Mouse (Mus musculus) cerebellum, postnatal 25 days (tissue): ENCODE measurements around the gene Gdf1.

Experiments used
- DNase-seq, 2 experiments: peaks; one replicate each; pipeline ENCODE4 v3.0.0; 2021; ENCODE audit warnings: mixed read lengths in 2 of 2

Gene Gdf1

DNA sequence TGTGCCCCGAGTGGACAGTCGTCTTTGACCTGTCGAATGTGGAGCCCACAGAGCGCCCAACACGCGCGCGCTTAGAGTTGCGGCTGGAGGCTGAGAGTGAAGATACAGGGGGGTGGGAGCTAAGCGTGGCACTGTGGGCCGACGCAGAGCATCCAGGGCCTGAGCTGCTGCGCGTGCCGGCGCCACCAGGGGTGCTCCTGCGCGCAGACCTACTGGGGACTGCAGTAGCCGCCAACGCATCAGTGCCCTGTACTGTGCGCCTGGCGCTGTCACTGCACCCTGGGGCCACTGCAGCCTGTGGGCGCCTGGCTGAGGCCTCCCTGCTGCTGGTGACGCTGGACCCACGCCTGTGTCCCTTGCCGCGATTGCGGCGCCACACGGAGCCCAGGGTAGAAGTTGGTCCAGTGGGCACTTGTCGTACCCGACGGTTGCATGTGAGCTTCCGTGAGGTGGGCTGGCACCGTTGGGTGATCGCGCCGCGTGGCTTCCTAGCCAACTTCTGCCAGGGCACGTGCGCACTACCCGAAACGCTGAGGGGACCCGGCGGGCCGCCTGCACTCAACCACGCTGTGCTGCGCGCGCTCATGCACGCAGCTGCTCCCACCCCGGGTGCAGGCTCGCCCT is 1.2 kb downstream of the Gdf1 start:
- peak; percentile 67 to 69 for DNase-seq

DNA sequence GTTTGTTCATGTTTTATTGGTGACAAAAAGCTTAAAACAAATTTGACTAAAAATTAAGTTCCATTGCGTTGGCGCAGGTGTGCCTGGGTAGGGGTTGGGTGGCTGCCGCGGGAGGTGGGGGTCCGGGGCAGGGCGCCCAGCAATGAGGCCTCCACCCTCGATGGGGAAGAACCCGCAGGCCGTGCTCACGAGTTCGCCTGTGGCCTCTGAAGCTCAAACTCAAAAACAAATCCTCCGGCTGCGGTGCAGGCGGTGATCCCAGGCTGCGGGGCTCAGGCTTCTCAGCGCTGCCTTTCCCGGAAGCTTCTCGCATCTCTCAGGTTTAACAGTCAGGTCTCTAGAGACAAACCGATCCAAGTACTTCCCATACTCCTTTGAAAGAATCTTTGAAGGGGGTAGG is 1.9 kb downstream of the Gdf1 start:
- DNase-seq, result peak; percentile 49 to 56

DNA sequence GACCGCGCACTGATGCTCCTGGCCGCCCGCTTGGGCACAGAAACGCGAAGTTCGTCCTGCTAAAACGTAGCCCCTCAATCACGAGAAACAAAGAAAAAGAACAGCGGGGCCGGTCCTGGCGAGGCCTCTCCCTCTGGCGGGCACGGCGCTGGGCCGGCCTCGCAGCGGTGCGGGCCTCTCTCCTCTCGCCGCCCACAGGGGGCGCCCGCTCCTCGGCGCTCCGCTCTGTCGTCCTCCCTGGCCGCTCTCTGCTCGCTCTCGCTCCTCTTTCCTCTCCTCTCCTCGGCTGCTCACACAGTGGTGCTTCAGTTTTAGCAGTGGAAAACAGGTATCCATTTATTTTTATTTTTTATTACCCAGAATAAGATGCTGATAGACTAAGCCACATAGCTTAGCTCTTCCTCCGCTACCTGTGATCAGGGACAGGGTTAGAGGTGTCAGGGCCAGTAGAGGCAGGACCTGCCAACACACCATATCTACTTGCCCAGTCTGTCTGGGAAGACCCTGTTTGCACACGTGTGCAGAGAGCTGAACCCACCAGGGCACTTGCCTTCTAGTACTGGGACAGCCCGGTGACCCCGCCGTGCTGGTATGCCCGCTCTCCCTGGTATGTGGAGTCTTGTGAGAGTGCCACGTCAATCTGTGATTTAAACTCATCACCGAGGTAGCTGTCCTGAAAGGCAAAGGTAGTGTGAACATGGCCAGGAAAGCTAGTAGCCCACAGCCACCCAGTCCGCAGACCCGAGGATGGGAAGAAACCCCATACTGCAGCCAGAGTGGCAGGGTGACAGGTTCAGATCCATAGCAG is 2.7 kb downstream of the Gdf1 start:
- DNase-seq, result peak; percentile 91 to 93

DNA sequence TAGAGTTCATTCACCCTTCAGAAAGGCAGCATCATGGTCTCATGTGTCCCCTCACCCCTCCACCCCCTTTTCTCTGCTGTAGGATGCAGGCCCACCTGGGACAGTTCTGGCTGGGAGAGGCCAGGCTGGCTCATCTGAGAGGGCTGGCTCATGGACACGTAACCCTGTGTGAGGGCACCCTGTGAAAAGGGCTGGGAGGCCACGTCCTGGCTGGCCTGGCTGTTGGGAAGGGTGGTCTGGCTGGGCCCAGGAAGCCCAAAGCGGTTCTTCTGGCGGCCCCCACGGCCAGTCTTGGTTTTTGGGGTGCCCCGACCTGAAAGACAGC is 3.2 kb downstream of the Gdf1 start:
- no peak for DNase-seq

DNA sequence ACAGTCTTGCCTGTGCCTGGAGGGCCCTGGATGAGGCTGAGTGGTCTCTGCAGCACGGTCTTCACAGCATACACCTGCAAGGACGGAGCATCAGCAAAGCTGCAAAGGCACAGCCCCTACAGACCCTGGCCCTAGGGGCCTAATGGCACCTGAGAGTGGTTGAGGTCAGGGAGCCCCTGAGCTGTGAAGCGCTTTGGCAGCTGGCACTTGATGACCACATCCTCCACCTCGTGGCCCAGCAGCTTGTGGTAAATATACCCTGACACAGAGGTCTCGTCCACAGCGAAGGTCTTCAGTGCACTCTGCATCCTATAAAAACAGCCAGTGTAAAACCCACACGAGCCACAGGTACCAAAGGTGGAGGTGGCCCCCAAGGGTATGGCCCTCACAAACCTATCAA is 9.3 kb downstream of the Gdf1 start:
- no peak for DNase-seq

DNA sequence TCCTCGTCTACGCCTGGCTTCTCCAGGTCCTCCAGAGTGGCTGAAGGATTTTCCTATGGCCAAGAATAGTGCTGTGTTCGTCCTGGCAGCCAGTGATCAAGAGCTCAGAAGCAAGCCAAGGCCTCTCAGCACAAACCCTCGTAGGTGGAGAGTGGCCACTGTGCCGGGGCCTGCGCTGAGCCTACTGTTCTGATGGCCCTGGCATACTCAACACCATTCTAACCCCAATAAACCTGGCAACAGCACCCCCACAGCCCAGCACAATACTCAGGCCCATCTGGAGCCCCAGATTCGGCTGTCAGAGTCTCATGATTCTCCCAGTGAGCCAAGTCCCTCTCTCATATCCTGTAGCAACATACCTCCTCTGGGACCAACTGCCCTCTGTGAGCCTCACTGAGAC is 11.0 kb downstream of the Gdf1 start:
- peak; percentile 53 to 62 for DNase-seq

DNA sequence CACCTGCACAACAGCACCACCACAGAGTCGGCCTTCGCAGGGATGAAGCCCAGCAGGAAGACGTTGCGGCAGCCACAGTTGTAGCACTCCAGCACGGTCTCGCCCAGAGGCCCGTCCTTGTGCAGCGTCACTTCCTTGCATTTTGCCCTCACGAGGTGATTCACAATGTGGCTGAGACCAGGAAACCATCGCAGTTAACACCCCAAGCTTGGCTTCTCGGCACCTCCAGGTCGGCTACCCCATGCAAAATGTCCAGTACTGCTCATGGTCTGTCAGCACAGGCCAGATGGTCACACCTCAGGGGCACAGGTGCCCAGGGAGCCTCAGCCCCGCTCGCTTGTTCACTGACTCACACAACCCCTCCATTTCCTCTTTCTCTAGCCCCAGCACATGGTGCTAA is 12.4 kb downstream of the Gdf1 start:
- DNase-seq, result peak; percentile 77 to 78

DNA sequence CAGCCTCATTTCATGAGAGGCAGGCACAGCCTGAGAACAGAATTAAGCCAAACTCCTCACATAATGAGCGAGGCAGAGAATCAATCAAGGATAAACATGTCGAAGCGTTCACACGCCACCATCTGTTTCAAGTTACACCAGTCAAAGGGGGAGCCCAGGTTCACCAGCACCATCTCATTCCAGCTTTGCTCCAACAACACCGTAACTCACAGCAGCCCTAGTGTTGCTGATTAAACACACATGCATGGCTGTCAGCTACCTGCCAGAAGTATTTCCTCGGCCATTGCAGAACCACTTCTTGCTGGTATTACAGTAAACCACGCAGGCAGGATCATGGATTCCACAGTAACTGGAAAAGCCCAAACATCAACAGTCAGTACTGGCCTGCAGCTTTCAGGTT is 13.5 kb downstream of the Gdf1 start:
- no peak for DNase-seq

DNA sequence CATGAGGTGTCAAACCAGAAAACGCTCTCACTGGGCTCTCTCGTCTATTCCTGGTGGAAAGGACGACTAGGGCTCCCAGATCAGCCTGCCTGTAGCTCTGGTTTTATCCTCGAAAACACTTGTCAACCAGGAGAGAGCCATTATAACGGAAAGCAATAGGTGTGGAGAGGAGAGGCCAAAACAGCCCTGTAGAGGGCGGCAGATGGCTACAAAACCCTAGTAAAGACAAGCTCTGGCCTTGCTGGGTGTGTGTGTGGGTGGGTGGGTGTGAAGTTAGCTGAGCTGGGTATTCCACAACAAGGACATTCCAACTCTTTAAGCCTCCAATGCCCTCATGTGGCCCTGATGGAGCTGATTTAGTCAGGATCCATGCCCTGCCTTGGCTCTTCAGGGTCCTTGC is 14.1 kb downstream of the Gdf1 start:
- DNase-seq, result peak; percentile 78 to 82

DNA sequence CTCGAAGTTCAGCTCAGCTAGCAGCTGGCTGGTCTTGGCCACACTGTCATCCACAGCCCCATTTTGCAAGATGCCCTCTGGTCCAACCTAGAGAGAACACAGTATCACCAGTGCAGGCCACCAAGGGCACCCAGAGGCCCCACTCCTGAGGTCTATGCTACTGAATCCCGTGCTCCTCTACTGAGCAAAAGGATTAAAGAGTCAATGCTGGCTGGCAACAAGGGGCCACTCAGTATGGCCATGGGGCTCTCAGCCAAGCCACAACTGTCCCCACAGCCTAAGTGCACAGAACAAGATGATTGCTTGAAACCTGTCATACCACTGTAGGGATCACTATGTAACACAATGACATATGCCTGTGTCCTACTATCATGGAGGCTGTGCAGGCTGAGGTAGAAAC is 14.7 kb downstream of the Gdf1 start:
- DNase-seq, result no peak

DNA sequence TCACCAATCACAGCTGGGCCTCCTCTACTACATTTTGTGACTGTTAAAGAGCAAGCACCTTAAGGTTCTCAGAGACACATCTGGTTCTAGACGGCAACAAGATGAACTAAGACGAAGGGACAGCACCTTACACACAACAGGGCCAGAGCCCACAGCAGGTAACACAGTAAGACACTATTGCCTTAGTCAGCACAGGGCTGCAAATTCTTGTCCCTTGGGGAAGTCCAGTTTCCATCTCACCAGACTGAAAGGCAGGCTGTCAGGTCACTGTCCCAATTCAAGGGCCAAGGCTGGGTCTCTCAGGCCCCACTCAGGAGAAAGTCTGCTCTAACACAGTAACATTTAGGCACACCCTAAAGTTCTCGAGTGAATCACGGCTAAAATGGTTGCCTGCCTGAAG is 17.8 kb downstream of the Gdf1 start:
- peak in 1 of 2 experiments; percentile 11 for DNase-seq

DNA sequence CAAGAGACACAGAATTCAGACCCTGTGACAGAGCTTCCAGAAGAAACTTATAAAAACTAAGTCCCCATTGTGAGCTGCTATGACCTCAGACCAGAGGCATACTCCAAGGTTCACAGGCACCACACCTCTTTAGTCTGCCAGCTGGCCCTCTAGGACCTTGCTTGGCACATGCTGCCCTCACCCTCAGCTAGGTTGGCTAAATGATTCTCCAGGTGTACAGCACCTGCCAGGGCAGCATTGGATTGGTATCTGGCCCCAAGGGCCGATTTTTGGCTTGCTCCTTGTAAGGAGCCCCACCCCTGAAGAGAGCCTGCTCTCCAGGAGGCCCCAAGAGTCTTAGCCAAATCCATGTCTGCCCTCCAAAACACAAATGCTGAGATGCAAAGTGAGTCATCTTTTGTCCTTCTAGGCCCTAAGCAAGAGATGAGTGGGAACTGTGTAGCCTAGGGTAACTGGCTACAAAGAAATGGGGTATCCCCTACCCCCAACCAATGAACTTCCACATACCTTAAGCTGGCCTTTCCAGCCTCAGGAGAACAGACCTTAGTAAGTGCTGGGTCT is 18.3 kb downstream of the Gdf1 start:
- DNase-seq, result peak; percentile 45 to 48

DNA sequence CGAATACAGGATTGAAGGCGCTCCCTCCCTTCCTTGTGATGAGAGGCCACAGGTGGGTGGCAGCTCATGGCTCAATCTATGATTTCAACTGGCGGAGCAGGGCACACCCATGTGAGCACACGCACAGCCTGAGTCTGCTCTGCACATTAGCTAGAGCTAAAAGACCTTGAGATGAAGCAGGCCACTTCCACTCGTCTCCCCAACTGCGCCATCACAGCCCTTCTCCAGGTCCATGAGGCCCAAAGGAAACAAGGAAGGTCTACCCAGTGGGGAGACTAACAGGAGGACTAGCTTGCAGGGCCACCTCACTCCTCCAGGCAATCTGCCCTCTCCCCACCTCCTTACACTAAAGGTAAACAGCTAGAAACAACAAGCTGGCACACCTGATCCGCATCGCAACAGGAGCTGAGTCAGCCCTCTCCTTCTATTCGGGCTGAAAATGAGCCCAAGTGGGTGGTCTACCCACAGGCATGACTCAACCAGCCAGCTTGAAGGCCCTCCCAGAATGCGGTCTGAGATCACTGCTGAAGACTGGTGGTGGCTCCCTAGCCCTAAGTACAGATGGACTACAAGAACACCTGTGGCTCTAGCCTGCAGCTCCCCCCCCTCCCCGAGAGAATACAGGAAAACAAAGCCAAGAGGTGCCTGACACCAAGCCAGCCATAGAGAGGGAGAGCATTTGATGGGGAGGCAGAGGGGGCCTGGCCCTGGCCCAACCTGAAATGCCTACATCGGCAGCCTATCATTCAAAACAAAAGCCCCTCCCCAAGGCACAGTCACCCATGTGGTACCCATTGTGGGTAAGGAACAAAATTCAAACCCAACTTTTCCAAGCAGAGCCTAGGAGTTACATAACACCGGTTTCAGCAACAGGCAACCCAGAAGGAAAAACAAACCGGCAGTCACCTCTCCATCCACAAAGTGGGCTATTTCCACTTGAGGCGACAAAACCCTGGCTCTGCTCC is 21.7 kb downstream of the Gdf1 start:
- peak; percentile 68 to 74 for DNase-seq

DNA sequence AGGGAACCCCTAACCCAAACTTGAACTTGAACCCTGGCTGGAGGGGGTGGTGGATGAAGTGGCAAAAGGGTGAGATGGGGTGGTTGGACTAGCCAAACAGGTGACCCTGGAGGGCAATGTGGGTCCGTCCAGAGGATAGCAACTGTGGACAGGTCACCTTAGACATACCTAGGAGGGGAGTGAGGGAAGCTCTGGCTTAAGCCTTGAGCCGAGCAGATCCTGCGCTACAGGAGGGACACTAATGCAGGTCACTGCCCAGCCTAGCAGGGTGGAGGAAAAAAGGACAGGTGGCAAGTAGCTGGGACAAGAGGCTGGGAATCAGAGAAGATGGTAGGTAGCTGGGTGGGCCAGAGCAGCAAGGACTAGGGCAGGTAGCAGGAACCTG is 22.4 kb downstream of the Gdf1 start:
- DNase-seq, result peak in 1 of 2 experiments; percentile 47

DNA sequence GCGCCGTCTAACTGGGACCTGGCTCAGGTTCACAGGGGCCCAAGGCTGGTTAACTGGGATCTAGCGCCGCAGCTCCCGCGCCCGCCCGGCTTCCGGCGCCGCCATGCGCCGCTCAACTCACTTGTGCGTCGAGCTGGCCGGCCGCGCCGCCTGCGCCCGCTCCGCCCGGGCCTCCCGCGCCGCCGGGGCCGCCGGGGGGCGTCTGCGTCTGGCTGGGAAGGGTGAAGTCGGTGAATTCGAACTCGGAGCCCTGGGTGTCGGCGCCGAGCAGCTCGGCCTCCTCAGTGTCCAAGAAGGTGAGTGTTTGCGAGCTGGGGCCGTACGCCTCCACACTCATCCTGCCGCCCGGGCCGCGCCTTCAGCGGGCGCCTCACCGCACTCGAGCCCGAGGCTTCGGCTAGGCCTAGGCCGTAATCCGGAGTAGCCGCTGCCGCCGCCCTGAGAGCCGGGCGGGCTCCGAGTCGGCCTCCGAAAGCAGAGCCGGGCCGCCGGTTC is 23.1 kb downstream of the Gdf1 start:
- DNase-seq, result no peak

DNA sequence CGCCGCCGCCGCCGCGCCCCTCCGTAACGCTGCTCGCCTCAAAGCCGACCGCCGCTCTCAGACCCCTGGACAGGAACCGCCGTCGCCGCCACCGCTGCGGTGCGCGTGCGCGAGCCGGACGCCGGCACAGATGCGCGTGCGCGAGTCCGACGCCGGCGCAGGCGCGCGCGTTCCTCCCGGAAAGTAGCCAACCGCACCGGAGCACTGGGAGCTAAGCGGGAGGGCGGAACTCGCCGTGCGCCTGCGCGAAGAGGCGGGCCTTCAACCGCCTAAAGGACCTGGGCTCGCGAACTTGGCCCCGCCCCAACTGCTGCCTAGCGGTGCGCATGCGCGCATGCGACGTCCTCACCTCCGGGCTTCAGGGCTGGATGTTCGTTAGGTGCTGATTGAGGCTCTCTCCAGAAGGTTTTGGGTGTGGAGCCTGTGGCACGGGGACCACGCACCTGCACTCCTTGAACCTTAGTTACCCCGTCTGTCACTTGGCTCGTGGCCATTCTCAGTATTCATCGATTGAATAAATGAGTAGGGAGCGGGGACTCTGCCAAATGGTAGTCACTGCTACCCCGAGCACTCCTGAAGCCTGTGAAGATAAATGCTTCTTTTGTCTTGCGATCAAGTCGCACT is 23.7 kb downstream of the Gdf1 start, which contains the start of gene Upf1:
TSS of gene Upf1 (minus strand) at position 85 of the 624 bp plus-strand sequence.
- peak; percentile 100 for DNase-seq

DNA sequence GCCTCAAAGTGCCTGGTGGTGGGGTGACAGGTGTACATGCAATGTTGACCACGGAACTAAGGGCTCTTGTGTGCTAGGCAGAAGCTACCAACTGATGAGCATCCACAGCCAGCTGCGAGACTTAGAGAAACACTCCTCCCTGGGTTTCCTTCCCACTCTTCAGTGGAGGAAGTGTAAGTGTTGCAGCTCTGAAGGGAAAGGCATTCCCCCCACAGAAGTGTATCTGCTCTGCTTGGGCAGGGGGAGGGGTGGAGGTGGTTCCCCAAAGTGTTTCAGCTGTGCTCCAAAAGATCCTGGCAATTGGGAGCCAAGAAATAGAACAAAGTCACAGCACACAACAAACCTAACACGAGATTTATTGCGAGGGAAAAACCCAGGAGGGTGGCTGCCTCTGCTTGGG is 24.4 kb downstream of the Gdf1 start:
- DNase-seq, result no peak

DNA sequence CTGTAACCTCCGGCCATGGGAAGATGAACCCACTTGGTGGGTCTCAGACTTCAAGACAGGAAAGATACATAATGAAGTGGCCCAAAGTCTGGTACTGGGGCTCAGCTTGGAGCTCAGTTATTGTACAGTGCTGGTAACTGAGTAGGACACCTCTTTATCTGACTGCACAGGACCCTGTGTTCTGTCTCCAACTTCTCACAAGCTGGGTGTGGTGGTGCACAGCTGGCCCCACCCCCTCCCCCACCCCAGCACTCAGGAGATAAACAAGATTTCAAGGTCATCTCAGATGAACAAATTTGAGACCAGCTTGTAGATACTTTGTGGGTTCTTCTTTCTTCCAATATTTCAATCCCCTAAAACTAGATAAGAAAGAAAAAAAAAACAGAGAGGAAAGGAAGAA is 26.5 kb downstream of the Gdf1 start:
- DNase-seq, result no peak

DNA sequence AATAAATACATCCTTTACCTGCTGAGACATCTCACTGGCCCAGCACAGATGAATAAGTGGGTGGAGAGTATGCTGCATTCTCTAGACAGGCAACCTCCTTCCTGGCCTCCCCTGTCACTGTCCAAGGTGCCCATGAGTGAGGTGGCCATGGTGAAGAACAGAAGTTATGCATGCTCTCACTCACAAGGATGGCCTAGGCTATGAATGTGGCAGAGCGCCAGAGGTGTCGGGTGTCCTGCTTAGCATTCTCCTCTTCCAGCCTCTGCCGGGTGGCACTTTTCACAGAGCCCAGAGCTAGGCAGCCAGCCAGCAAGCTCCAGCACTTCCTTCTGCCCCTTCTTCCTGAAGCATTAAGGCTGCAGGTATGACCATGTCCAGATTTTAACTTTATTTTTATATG is 29.8 kb downstream of the Gdf1 start:
- DNase-seq, result peak in 1 of 2 experiments; percentile 51

DNA sequence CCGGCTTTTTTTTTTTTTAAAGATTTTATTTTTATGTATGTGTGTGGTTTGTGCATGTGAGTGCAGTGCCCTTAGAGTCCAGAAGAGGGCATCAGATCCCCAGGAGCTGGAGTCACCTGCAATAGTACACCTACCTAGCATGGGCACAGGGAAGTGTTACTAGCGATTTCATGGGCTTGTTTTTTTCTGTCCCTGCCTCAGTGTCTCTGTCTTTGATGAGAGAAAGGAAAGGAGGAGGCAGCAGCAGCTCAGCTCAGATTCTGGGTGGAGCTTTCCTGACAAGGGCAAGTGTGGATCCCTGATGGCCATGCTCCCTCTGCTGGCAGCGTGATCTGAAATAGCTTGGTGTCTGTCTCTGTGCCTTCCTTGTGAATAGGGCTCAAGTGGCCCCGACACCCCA is 31.2 kb downstream of the Gdf1 start:
- DNase-seq, result peak in 1 of 2 experiments; percentile 48

DNA sequence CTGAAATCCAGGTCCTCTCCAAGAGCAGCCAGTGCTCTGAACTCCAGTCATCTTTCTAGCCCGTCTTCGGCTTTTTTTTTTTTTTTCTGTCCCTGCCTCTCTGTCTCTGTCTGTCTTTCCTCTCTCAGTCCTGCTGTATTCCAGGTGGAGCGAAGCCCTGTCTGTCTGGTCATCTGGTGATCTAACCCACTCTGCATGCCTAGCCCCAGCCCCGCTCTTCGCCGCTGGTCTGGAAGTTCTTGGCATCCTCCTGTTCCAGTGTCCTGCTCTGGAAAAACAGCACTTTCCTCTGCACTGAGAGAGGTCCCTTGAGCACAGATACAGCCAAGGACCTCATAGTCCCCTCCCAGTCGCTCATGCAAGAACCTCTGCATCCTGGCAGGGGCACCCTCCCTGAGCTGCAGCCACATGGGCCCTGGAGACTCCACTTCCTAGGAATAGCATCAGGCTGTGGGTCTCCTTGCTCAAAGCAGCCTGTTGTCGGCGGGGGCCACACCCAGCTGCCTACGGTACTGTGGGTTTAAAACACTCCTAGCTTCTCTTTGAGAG is 31.9 kb downstream of the Gdf1 start:
- DNase-seq, result no peak

DNA sequence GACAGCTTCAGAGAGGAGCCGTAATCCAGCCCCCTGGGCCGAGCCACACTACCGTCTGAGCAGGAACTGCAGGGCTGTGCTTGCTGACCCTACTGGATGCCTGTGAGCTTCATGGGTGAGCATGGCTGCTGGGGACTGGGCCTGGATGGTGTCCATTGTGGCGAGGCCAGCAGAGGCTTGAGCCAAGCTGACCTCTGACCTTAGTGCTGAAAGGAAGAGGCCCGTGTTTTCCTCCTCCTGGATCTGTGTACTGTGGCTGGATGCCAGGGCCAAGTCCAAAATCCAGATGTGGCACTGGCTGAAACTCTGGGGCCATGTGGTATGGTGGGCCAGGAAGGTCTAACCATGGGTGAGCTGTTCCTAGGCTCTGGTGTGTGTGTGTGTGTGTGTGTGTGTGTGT is 34.4 kb downstream of the Gdf1 start:
- DNase-seq, result no peak
